Mouse (Mus musculus) adrenal gland, adult 2 months (tissue): Measurements from ENCODE around the gene Nfic. TPM values are rescaled to one million over a fixed set of nuclear protein-coding genes. Genes with fewer than 3 reads are reported as not detected.

ENCODE experiments used
- DNase-seq: peaks from one replicate; pipeline ENCODE4 v3.0.0; 2021
- polyA plus RNA-seq: library from polyadenylated mRNA; depleted of rRNA; stranded (reverse); fragments of >200 nt; gene quantifications from 2 replicates; pipeline ENCODE4 v1.2.3, GENCODE M21; 2012
- total RNA-seq, 2 experiments: library from RNA; stranded (reverse); gene quantifications; 2 replicates each; pipeline ENCODE4 v1.2.3; 2021

The Nfic gene
- total and polyA plus RNA-seq, 3 experiments: 80.8 to 171 (median 126) TPM

- DNase-seq: no peak
These were observed 51.4 kb downstream of the Nfic start for GRCm38 (mm10) chr10:81404082-81404481.

DNA sequence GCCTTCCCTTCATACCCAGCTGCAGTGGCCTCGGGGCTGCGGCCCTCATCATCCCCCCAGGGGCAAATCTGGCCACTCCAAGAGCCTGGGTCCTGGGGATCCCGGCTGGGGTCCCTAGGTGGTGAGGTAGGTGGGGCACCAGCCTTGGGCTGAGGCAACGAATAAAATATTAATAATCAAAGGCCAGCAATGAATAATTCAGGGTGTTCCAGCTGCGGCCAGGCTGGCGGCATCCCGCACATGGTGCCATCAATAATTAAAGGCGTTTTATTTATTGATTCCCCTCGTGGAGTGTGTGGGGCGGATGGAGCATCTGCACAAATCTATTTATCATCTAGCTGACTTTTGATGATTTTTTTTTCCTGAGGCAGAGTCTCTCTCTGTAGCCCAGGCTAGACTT, 51.9 kb downstream of the Nfic start:
- DNase-seq: no peak

DNA sequence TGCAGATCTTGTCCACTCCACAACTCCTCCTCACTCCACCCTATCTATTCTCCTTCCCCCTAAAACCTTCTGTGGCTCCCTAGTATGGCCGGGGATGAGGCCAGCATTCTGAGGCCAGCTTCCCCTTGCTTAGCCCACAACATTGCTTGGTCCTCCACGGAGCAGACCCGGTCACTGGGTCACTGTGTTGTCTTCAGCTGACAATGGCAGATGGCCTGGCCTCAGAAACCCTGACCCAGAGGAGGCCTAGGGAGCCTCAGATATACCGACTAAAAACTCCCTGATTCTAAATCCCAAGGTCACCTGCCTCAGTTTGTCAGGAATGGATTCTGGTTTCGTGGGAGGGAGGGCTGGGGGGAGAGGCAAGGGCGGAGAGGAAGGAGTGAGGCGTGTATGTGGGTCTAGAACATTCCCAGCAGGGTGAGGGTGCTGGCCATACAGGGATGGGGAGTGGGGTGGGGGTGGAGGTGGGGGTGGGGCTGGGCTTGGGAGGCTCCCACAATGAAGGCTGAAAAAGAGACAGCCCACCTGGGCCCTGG, 53.1 kb downstream of the Nfic start:
- DNase-seq: no peak

- DNase-seq: peak; percentile 75
These were observed 53.8 kb downstream of the Nfic start for GRCm38 (mm10) chr10:81401521-81402226.

- no peak for DNase-seq
These were observed 54.3 kb downstream of the Nfic start for GRCm38 (mm10) chr10:81401205-81401520.

DNA sequence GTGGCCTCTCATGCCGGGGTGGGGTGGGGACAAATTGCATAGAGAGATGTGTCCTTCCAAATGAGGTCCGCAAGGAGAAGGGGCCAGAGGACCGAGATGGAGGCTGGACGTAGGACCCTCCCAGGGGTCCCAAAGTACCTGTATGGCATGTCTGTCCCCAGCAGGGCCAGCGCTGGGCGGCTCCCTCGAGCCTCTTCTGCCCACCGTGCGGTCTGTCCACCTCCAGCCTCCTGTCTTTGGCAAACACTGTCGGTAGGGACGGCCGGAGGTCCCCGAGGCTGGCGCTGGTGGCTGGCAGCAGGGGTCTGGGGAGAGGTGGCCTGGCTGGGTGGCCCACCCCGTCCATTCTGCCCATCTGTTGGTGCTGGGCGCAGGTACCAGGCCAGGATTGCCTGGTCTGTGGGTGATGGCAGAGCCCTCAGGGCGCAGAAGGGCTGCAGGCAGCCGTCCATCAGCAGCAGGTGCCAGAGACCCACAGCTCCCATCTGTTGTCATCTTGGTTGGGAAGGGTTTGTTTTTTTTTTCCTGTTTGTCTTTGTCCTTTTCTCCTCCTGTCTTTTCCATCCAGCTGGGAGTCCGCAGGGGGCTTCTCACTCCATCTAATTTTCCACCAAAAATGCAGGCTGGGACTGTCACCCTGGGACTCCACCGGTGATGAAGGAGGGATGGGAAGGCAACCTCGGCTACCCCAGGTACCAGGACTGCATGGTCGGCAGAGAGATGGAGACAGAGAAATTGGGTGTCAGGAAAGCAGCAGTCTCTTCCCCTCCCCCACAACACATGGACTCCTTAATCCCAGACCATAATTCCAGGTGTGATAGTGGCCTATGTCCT, 54.8 kb downstream of the Nfic start:
- DNase-seq: no peak

DNA sequence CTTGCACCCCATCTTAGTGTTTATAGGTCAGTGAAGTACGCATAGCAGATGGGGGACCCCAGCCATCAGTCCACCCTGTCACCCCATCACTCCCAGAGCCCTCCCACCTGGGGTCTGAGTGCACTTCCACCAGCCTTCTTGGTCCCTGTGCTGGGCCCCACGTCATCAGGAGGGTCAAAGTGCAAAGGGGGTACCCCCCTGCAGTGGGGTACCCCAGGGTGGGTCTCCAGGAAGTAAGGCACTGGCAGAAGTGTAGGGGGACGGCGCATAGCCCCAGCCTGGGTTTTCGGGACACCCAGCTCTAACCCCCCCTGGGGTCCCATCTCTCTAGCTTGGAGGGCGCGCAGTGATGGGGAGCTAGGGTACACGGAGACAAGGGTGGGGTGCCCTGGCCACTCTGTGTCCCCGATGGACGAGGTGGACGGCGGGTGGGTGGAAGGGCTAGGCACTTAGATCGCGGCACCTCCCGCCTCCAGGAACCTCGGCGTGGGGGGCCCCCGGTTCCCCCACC, 55.6 kb downstream of the Nfic start:
- no peak for DNase-seq

DNA sequence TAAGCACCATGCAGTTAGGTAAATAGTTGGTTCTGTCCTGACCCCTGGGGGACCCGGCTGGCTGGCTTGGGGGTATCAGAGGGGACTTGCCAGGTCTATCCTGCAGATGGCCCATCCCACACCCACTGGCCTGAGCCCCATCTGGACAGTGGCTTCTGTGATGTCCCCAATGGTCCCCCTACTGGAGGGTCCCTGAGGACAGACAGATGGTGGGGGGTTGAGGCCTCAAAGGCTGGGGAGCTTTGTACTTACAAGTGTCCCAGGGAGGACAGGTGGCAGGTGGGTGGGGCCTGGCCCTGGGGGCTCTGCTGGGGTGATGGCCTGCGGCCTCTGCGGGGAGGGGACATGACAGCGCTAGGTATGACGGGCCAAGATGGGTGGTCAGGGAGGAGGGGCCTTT, 56.1 kb downstream of the Nfic start:
- no peak for DNase-seq

DNA sequence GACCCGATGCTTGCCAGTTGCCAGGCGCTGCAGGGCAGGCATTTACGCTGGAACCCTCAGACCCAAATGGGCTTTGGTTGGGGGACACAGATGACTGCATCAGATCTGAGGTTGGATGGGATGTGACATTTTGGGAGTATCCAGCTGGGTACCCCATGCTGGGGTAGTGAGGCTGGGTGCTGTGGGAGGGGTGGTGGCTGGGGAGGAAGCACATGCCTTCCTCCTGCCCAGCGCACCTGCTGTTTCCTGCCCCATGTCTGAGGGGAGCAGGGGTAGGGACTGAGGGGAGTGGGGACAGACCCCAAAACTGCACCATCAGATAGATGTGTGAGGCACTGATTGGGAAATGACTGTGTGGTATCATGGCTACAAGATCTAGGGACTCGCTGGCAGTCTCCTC, 58.7 kb downstream of the Nfic start:
- no peak for DNase-seq

GRCm38 (mm10) chr10:81395865-81396264, 59.6 kb downstream of the Nfic start:
- DNase-seq: no peak

- peak; percentile 56 for DNase-seq
These were observed 60.3 kb downstream of the Nfic start for GRCm38 (mm10) chr10:81395127-81395526.

DNA sequence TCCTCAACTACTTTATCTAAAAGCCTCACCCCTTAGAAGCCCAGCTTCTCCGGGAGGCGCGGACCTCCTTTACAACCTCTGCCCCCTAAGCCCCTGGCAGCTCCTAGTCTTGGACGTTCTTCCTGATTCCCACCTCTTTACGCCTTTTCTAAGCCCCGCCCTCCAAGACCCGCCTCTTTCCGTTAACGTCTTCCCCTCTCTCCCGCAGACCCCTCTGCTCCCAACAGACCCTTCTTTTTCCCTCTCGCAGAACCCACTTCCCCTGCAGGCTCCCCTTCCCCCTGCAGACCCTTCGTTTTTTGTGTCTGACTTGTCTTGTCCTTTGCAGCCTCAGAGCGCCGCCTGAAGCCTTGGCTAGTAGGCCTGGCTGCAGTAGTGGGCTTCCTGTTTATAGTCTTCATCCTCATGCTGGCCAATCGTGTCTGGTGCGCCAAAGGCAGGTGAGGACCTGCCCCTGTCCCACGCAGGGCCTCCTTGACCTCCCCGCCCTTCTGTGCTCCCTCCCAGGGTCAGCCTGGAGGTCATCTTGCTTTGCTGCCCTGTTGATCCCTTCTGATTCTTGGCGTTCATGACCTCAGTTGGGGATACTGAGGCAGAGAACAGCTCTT, 61.9 kb downstream of the Nfic start:
- peak; percentile 44 for DNase-seq

GRCm38 (mm10) chr10:81392781-81393185, 62.7 kb downstream of the Nfic start, which contains the start of gene Smim24:
Gene Smim24, plus strand, starts transcription at chr10:81393051.
- no peak for DNase-seq

GRCm38 (mm10) chr10:81392270-81392669, 63.2 kb downstream of the Nfic start:
- no peak for DNase-seq

DNA sequence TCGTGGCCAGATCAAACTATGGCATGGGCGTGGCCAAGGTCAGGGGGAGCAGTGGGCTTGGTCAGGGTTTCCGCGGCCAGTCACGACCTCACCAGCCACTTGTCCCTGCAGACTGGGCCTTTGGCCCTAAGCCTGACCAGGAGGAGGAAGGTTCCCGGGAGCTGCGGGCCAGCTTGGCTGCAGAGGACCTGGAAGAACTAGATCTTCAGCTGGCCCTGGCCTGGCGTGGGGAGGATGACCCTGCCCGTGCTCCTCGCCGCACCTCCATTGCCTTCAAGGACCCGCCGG, 64.8 kb downstream of the Nfic start:
- DNase-seq: no peak

DNA sequence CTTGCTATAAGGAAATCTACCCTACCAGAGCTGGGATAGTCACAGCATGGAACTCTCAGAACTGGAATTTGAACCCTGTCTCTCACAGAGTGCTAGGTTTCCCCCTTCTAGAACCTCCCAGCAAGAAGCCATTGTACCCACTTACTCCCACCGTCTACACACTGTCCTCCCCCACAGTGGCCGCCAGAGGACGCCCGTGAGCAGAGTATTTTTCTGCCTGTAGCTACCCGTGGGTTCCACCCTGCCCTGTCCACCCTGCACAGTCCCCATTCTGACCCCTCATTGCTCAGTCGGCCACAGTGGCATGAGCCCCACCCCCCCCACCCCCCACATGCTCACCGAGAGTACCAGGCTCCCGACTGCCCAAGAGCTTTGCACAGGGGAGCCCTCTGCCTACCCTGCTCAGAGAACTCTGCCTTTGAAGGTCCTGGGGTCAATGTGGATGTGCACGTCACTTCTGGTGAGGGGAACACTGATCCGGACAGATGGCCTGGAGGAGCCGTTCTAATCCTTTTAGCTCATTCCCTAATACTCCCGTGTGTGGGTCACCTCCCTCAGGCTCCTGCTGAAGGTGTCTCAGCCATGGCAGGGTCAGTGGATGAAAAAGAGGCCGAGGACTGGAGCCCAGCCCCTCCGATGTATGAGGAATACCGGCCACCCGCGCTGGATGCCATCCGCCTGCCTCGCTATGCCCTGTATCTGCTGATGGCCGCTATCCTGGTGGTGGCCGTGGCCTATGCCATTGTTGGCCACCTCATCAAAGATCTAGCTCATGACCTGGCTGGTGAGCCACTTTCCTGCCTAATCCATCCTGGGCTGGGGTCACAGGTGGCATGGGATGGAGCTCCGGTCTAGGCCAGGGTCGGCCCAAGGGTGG, 65.4 kb downstream of the Nfic start:
- peak; percentile 78 for DNase-seq

GRCm38 (mm10) chr10:81389373-81389772, 66.1 kb downstream of the Nfic start:
- DNase-seq: peak; percentile 73

DNA sequence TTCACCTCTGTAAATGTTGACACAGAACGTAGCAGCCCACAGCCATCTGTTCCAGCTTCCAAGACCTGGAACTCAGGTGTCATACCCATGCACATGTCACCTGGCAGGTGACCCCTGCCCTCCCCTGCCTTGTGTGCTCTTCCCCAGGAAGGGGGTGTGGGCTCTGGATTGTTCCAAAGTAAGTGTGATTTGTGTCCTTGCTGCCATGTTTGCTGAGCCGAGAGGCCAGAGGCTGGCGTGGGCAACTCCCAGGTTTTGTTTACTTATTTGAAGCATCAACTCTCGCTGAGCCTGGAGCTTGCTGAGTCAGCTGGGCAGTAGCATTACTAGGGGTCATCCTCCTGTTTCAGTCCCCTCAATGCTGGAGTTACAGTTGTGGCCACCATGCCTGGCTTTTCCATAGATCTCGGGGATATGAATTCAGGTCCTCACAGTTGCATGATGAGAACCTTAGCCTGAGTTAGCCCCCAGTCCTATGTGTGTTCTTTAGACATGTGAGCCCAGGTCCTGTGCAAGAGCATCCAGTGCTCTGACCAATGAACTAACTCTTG, 66.9 kb downstream of the Nfic start, which contains the start of gene Gm48552:
TSS of gene Gm48552 (plus strand) at position 501 of the 551 bp plus-strand sequence.
- no peak for DNase-seq

DNA sequence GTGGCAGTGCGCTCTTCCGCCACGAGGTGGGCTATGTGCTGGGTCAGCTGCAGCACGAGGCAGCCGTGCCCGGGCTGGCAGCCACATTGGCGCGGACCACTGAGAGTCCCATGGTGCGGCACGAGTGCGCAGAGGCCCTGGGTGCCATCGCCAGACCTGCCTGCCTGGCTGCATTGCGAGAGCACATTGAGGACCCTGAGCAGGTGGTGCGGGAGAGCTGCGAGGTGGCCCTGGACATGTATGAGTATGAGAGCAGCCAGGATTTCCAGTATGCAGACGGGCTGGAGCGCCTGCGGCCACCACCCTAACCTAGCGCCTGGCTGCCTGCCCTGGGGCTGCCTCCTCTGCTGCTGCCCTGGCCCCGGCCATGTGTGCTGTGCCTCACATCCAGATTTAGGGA, 67.7 kb downstream of the Nfic start:
- no peak for DNase-seq

DNA sequence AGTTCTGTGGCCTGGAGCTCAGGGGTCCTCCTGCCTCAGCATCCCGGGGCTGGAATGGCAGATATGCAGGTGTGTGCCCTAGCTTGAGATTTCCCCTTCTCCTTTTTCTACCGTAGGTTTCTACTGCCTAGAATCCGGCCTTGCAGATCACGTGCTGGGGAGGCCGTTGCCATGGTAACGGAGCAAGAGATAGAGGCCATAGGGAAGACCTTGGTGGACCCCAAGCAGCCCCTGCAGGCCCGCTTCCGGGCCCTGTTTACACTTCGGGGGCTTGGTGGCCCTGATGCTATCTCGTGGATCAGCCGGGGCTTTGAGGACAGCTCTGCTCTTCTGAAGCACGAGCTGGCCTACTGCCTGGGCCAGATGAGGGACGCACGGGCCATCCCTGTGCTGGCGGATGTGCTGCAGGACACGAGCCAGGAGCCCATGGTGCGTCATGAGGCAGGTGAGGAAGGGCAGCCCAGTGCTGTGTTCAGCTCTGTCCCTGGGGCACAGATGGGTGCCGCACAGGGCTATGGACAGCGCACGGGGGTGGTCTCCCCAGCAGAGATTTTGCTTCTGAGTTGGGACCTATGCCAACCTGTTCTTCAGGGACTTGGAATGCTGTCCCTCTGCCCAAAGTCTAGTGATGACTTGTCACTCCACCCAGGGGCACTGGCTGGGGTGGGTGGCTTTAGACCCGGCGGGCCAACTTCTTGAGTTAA, 69.7 kb downstream of the Nfic start:
- DNase-seq: no peak

DNA sequence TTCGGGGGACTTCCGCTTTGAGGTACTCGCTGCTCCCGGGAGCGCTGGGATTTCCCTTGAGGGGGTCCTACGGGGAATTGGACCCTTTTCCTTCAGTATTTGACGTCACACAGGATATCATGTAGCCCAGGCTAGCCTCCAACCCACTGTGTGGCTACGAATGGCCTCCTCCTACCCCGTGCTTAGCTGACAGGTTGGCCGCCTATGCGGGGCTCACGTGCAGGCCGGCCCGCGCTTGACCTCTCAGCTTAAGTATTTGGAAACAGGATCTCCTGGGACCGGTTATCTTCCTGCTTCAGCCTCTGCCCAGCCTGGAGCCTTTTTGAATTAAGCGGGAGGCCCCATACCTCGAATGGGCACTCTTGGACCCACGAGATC, 70.8 kb downstream of the Nfic start:
- no peak for DNase-seq
